Mouse (Mus musculus) embryonic fibroblast, embryonic 13.5 days (primary cell): ENCODE measurements around the gene Adamtsl1. TPM values are rescaled to one million over a fixed set of nuclear protein-coding genes. Genes with fewer than 3 reads are reported as not detected.

Source experiments
- H3K27ac ChIP-seq: 2 replicates; pipeline ENCODE4 v1.5.1; 2012; ENCODE audit warnings: low read length, control low read depth, inconsistent platforms; ENCODE audit not compliant: insufficient read depth
- H3K4me1 ChIP-seq: 2 replicates; pipeline ENCODE4 v1.6.1; 2011; ENCODE audit warnings: low read length; ENCODE audit not compliant: control insufficient read depth, insufficient read depth
- H3K4me3 ChIP-seq: 2 replicates; pipeline ENCODE4 v1.5.1; 2011; ENCODE audit warnings: mild to moderate bottlenecking, control low read depth, low read length; ENCODE audit not compliant: insufficient read depth
- CTCF ChIP-seq: IDR thresholded peaks from 2 replicates; pipeline ENCODE4 v1.5.1; 2011; ENCODE audit warnings: mild to moderate bottlenecking, control low read depth, low read length, moderate library complexity, borderline replicate concordance; ENCODE audit not compliant: insufficient read depth
- POLR2A ChIP-seq: IDR thresholded peaks from 2 replicates; pipeline ENCODE4 v1.6.1; 2011; ENCODE audit warnings: low read depth, mild to moderate bottlenecking, control low read depth, low read length, moderate library complexity
- polyA plus RNA-seq: library from polyadenylated mRNA; stranded (reverse); fragments of >200 nt; gene quantifications from 2 replicates; pipeline ENCODE4 v1.2.4, GENCODE M21; 2011; ENCODE audit warnings: low read depth; ENCODE audit not compliant: missing spikeins, insufficient read length

Adamtsl1 gene
- polyA plus RNA-seq, 1 experiment: 30.0 TPM

DNA sequence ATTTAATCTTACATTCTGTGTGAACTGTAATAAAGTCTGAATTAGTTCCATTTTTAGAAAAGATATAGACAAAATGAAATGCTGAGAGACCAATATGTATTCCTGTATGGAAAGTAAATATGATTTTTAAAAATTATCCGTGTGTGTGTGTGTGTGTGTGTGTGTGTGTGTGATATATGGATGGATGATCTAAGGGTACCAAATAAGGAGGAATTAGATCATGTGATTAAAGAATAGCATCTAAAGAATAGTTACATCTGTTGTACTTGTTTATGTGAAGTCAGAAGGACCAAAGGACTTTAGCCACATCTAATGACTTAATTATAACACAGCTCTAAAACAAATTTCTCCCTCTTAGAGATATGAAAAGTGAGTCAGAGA is 310.7 kb downstream of the Adamtsl1 start:
- no peak for TF ChIP-seq POLR2A
- TF ChIP-seq CTCF: no peak
- no peak overlapping the region for H3K27ac ChIP-seq
- no peak overlapping the region for H3K4me3 ChIP-seq
- H3K4me1 ChIP-seq: no peaks in the 10 kb centered on the region

DNA sequence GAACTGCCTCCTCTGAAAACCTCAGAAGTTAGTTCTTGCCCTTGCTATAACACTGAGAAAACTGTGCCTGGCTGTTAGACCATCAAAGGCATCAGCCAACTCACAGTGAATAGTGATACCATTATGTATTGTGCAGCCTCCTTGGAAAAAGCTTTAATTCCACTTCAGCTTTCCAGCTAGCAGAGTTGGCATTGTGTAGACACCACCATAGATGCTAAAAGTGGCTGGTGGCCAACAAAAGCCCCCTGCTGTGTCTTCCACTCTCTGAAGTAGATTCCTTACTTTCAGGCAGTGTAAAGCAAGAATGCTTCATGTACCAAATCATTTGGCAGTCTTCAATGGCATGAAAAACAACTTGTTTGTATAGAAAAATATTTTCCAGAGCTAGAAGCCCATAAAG is 323.1 kb downstream of the Adamtsl1 start:
- Histone ChIP-seq H3K4me1 (no peaks in the 10 kb centered on the region), H3K4me3 (no peak overlapping the region), H3K27ac (no peak overlapping the region; the same call in 1 of the 2 replicates)
- TF ChIP-seq POLR2A (no peak), CTCF (no peak)

DNA sequence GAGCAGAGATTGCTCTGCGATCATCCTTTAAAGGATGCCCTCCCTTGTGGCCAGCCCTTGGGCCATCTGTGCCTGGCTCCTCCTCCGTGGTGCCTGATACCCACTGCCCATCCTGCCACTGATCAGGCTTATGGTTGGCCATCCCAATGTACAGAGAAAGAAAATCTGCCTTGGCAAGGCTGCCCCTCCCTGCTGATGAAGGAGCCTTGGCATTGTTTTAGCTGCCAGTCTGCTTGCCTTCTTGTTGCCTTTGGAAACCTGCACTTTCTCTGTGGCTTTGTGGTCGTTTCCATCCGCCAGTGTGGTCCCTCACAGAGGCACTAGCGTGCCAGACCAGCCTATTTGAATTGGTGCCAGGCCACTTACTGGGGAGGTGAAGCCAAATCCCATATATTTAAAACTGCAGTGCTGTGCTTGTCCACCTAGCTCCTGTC is 323.6 kb downstream of the Adamtsl1 start:
- H3K4me3 ChIP-seq: no peak overlapping the region
- H3K4me1 ChIP-seq: no peaks in the 10 kb centered on the region
- TF ChIP-seq POLR2A: no peak
- TF ChIP-seq CTCF: no peak
- no peak overlapping the region for H3K27ac ChIP-seq

DNA sequence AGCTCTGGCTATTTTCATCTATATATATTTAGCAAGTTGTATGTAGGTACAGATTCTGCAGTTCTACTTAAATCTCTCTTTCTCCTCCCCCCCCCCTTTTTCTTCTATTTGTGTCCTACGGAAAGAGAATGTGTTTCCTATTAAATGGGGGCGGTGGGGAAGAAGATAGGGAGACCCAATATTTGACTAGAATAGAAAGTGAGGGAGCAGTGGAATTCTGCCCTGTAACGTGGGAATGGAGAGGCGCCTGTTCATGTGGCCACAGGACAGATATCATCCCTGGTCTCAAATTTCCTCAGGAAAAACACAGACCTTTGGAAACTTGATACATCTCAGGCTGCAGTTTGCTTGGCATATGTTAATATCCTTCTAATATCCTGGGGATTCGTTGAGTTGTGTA is 324.1 kb downstream of the Adamtsl1 start:
- Histone ChIP-seq H3K4me3 (no peak overlapping the region), H3K4me1 (no peaks in the 10 kb centered on the region), H3K27ac (peak overlapping the region; percentile 14; the same call in 1 of the 2 replicates)
- TF ChIP-seq CTCF (no peak), POLR2A (no peak)

DNA sequence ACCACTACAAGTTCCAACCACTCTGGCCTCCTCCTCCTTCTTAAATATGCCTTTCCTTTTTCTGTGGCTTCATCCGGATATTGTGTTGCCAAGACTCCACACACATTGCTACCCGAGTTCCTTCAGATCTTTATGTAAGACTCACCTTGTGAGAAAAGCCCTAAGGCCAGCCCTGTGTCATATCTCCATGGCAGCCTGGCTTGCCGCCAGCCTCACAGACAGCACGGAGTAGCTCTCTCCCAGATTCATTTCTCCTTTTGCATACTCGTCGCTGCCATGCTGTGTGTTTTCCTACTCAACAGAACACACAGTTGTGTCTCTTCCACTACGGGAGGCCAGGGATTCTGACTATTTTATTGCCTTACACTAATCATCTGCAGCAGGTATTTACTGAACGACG is 328.1 kb downstream of the Adamtsl1 start:
- TF ChIP-seq CTCF: no peak
- TF ChIP-seq POLR2A: no peak
- Histone ChIP-seq H3K27ac (no peak overlapping the region), H3K4me3 (no peak overlapping the region), H3K4me1 (no peaks in the 10 kb centered on the region)

DNA sequence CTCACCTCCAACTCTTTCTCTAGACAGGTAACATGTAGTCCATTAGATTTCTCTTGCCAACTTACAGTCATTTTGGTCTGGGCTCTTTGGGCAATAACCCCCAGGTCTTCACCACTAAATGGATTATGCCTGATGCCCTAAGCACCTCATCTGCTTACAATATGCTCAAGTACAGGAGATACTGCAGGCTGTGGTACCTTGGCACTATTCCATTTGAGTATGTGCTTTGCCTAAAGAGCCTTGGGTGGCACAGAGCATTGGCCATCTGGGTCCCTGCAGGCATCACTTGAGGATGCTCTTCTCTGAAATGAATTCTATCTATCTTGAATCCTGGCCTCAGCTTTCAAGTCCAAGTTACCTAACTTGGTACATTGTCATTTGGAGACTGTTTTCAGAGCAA is 330.4 kb downstream of the Adamtsl1 start:
- Histone ChIP-seq H3K27ac (no peak overlapping the region), H3K4me3 (no peak overlapping the region), H3K4me1 (no peaks in the 10 kb centered on the region)
- TF ChIP-seq POLR2A (no peak), CTCF (no peak)

DNA sequence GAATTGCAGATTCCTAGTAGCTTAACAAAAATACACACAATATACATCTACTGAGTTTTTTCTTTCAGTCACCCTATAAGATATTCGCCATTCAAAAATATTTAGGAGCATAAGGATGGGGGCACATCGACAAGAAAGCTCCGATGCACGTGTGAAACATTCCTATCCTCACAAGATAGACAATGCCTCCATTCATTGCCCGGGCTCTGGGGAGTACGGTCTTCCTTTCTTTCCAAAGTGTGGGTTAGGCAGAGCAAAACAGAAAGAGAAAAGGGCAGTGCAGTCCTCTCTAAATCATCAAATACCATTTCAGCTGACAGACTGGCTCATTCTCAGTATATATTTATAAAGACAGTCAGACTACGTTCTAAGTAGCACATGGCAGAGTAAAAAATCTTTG is 332.0 kb downstream of the Adamtsl1 start:
- Histone ChIP-seq H3K4me1 (no peaks in the 10 kb centered on the region), H3K27ac (no peak overlapping the region)
- no peak for TF ChIP-seq POLR2A
- TF ChIP-seq CTCF: no peak

DNA sequence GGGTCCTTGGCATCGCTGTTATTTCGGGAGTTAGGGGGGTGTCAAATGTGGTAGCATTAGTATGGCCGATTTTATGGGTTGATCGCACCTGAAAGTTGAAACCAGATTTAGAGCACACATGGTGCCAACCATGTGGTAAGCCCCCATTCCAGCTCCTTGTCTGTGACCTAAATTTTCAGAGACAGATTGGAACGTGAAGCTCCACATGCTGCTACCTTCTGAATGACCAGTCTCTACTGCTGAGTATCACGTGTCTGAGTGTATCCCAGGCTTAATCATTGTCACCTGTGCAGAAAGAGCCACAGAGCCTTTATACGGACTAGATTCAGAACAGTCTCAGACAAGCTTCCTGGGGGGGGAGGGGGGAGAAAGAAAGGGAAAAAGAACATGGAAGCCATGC is 339.4 kb downstream of the Adamtsl1 start:
- no peaks in the 10 kb centered on the region for H3K4me1 ChIP-seq
- no peak for TF ChIP-seq POLR2A
- no peak for TF ChIP-seq CTCF
- no peak overlapping the region for H3K27ac ChIP-seq
- H3K4me3 ChIP-seq: no peak overlapping the region

More for the DNA sequence above, 332.0 kb downstream of the Adamtsl1 start:
- H3K4me3 ChIP-seq: no peak overlapping the region

DNA sequence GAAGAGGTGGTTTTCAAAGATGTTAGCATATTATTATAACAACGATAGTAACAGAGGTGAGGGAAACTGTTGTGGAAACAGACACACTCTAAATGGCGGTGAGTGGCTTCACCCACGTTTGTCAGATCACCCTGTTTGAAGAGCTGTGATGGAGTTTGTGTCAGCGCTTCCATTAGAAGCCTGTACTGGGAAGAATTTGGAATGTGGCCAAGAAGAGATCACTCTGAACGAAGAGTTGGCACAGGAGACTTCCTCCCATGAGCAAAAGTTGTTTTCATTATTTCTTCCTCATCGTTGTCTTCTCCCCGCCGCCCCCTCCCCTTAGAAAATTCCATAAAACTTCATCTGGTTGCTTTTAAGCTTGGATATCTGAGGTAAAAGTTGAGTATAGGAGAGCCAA is 340.5 kb downstream of the Adamtsl1 start:
- TF ChIP-seq POLR2A: no peak
- no peak for TF ChIP-seq CTCF
- H3K27ac ChIP-seq: no peak overlapping the region

DNA sequence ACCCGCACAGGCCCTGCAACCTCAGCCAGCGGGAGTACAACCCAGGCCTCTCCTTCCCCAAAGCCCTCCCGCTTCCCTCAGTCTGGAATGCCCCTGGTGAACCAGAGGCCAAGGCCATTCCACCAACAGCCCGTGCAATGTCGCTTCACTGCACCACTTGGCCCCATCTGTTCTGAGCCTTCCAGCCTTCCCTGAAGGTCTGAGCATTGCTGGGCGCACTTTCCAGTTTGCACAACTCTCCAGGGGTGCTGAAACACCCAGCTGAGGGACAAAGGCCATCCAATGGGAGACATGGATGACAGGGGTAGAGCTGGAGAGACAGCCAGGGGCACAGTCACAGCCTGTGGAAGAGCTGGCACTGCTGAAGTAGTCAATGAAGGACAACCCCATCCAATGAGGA is 365.4 kb downstream of the Adamtsl1 start:
- Histone ChIP-seq H3K4me3 (no peak overlapping the region), H3K4me1 (no peaks in the 10 kb centered on the region), H3K27ac (no peak overlapping the region)
- TF ChIP-seq POLR2A (no peak), CTCF (no peak)

More for the DNA sequence above, 340.5 kb downstream of the Adamtsl1 start:
- no peak overlapping the region for H3K4me3 ChIP-seq
- H3K4me1 ChIP-seq: no peaks in the 10 kb centered on the region

DNA sequence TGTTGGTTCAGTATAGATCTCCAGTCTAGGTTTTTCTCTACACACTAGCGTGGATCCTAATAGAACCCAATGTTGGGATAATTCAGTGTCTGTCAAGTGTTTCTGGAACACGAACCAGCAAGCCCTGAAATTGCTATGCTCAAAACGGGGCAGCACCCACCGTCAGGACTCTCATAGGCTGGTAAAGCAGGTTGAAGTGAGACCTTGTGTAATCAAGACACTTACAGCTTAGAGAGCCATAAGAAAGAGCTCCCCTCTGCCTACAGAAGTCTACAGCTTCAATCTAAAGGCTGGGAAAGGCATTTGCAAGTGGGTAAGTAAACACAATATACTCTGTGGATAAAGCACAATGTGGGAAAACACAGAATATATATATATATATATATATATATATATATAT is 367.3 kb downstream of the Adamtsl1 start:
- Histone ChIP-seq H3K27ac (no peak overlapping the region), H3K4me1 (no peaks in the 10 kb centered on the region), H3K4me3 (no peak overlapping the region)
- TF ChIP-seq CTCF (no peak), POLR2A (no peak)
